Comparison of ENCODE assay signal across 7 mouse cellular contexts in the genomic region with DNA sequence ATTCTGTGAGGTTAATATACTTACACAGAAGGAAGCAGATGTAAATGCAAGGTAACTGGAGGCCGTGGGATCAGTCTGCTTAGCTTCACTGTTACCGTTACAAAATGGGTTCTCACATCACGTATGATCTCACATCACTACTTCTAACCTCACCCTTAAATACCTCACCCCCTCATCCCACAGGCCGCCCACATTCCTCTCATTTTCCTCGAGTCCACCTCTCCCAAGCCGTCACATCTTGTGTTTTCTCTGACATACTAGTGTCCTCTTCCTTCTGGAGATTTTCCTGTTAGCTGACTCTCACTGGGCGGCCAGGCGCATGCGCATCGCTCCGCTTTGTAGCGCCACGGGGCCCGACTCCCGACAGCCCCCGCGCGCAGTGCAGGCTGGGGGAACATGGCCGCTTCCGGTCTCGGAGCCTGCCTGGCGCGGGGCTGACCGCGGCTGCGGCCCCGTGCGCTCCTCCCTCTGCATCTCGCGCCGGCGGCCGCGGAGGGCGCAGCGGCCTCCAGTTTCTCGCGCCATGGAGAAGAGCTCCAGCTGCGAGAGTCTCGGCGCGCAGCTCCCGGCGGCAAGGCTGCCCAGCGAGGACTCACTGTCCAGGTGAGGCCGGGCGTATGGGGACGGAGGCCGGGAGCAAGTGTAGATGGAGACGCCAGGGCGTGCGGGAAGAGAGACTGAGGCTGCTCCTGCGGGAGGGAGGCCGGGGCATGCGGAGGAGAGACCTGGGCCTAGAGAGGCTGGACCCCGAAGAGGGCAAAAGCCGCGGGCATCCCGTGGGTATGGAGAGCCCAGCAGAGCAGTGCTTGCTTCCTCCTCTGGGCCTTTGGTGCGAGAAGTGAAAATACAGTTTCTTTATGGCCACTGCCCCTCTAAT. TPM values are rescaled to one million over a fixed set of nuclear protein-coding genes. Genes with fewer than 3 reads are reported as not detected.
A peak's percentile ranks its signal among the peaks of the same experiment; 100 is the strongest.
DNase-seq lines count a peak whose midpoint lies in the region; ATAC-seq lines count a peak whose summit lies in the region.

No protein-coding gene starts in this region.

- peak overlapping the region; percentile 79 for H3K4me2 ChIP-seq in intestine, embryonic 16.5 days (ENCODE audit: low read depth, low read length)
- H3K4me2 ChIP-seq in midbrain, embryonic 11.5 days: peak overlapping the region; percentile 70

- peak overlapping the region; percentile 95 for H3K27ac ChIP-seq in intestine, embryonic 16.5 days (ENCODE audit: low read length)
- H3K27ac ChIP-seq in midbrain, embryonic 11.5 days (ENCODE audit: low read depth, low read length): peak overlapping the region; percentile 80

- peak overlapping the region; percentile 98 for H3K4me3 ChIP-seq in intestine, embryonic 16.5 days (ENCODE audit: low read length)
- peak overlapping the region; percentile 98 for H3K4me3 ChIP-seq in midbrain, embryonic 11.5 days (ENCODE audit: low read depth, low read length)

- H3K27me3 ChIP-seq in intestine, embryonic 16.5 days (replicated peaks; ENCODE audit: control insufficient read depth, insufficient read depth, low read length): no peaks in the 10 kb centered on the region
- no peaks in the 10 kb centered on the region for H3K27me3 ChIP-seq in midbrain, embryonic 11.5 days (ENCODE audit: control insufficient read depth, insufficient read depth, low read length)

- peak; percentile 96 to 97 for DNase-seq in adrenal gland, adult 18-20 months (ENCODE audit: low spot score in 2 of 2)
- DNase-seq in embryo, embryonic 11 days: peak; percentile 97
- DNase-seq in gastrocnemius, postnatal 36 days: peak; percentile 91 to 92
- peak; percentile 96 to 98 for DNase-seq in left cerebral cortex, postnatal 36 days (ENCODE audit: low spot score in 2 of 2)
- DNase-seq in midbrain, embryonic 11.5 days (ENCODE audit: low spot score, missing footprints): peak; percentile 100
- DNase-seq in skeletal muscle tissue, adult 2 months (ENCODE audit: low read depth, low spot score): peak; percentile 92

- H3K36me3 ChIP-seq in intestine, embryonic 16.5 days (ENCODE audit: control insufficient read depth, insufficient read depth, low read length): peaks cover 3% of the 10 kb centered on the region; the same call in 1 of the 2 replicates
- no peaks in the 10 kb centered on the region for H3K36me3 ChIP-seq in midbrain, embryonic 11.5 days (ENCODE audit: control insufficient read depth, insufficient read depth, low read length)

- under 1% methylated on average over 58 of the region's 60 CpGs for WGBS in intestine, embryonic 16.5 days
- 2% methylated on average over 60 of the region's 60 CpGs for WGBS in midbrain, embryonic 11.5 days

- H3K4me1 ChIP-seq in intestine, embryonic 16.5 days (ENCODE audit: control insufficient read depth, insufficient read depth, low read length): peaks cover 9% of the 10 kb centered on the region
- H3K4me1 ChIP-seq in midbrain, embryonic 11.5 days (ENCODE audit: control insufficient read depth, insufficient read depth, low read length): peaks cover 9% of the 10 kb centered on the region; the same call in 1 of the 2 replicates

- peak; percentile 100 for ATAC-seq in intestine, embryonic 16.5 days
- peak; percentile 100 for ATAC-seq in midbrain, embryonic 11.5 days (ENCODE audit: low FRiP score)

- no peaks in the 10 kb centered on the region for H3K9me3 ChIP-seq in intestine, embryonic 16.5 days (ENCODE audit: control insufficient read depth, low read length)
- no peaks in the 10 kb centered on the region for H3K9me3 ChIP-seq in midbrain, embryonic 11.5 days (ENCODE audit: control insufficient read depth, low read length)

- H3K9ac ChIP-seq in intestine, embryonic 16.5 days (ENCODE audit: low read depth, low read length): peak overlapping the region; percentile 99
- H3K9ac ChIP-seq in midbrain, embryonic 11.5 days (ENCODE audit: low read length): peak overlapping the region; percentile 99

- intact Hi-C loops in gastrocnemius, postnatal 36 days (cut with DNase I): no loop called here
- intact Hi-C loops in left cerebral cortex, postnatal 36 days (cut with DNase I): loop anchor here (1.0 kb wide), 1 partner anchor 78 kb away; a partner anchor contains a TSS

RNA-seq across cellular contexts. Expression of a gene that starts 0.8 kb away (rescaled TPM):
- 10 to 100 TPM; 48.8 to 55.9 TPM for total RNA-seq in adrenal gland, adult 18-20 months (2021)
- total RNA-seq in gastrocnemius, postnatal 36 days (2021): 10 to 100 TPM; 19.0 to 19.3 TPM
- polyA plus RNA-seq in intestine, embryonic 16.5 days (2015; fragmentation: Nextera tagmentation; extraction: Ambion mirVana): 61.4 and 62.7 TPM in 2 replicates
- 10 to 100 TPM; 48.3 to 51.2 TPM for total RNA-seq in left cerebral cortex, postnatal 36 days (2021)
- 78.4 and 89.0 TPM in 2 replicates for polyA plus RNA-seq in midbrain, embryonic 11.5 days (2014; fragmentation: Nextera tagmentation; extraction: Ambion mirVana)

Comparison
In these comparisons a context has a peak if more than half of its experiments do, and no peak if none do; other contexts are left out.
1. Peak in every context shown above with its lines: DNase-seq, ATAC-seq, H3K4me3 ChIP-seq and H3K27ac ChIP-seq.